Mouse (Mus musculus): ENCODE measurements around the gene Aco2. TPM values are rescaled to one million over a fixed set of nuclear protein-coding genes. Genes with fewer than 3 reads are reported as not detected.
A peak's percentile ranks its signal among the peaks of the same experiment; 100 is the strongest.
"Not testable (repeated sequence)": the region's sequence is repeated elsewhere in the genome, so short reads cannot be mapped to it uniquely, and the experiment has no call there.

Aco2 gene
- polyA plus RNA-seq, 1 experiment = 621 TPM

- H3K27ac ChIP-seq (ENCODE audit: insufficient read depth, low read length) = no peak overlapping the region
- DNase-seq = peak; percentile 67 to 79
- TF ChIP-seq CTCF (IDR thresholded peaks at IDR 0.05; ENCODE audit: borderline replicate concordance, insufficient read depth, low read depth, low read length) (peak; percentile 68), POLR2A (IDR thresholded peaks at IDR 0.05; ENCODE audit: borderline replicate concordance, insufficient read depth, low read length) (no peak)
- WGBS = 31% methylated on average over 2 of the region's 2 CpGs
- H3K4me3 ChIP-seq (replicated peaks; ENCODE audit: insufficient read depth, low read depth, low read length) = no peak overlapping the region
- H3K4me1 ChIP-seq (ENCODE audit: control insufficient read depth, insufficient read depth, low read length) = peaks cover 9% of the 10 kb centered on the region
- no peaks in the 10 kb centered on the region for H3K27me3 ChIP-seq (ENCODE audit: control insufficient read depth, insufficient read depth, low read length)
Observed at GRCm38 (mm10) chr15:81904939-81905338, 32.8 kb downstream of the Aco2 start.

- H3K4me3 ChIP-seq (replicated peaks; ENCODE audit: insufficient read depth, low read depth, low read length) = no peak overlapping the region
- TF ChIP-seq POLR2A (IDR thresholded peaks at IDR 0.05; ENCODE audit: borderline replicate concordance, insufficient read depth, low read length) (no peak), CTCF (IDR thresholded peaks at IDR 0.05; ENCODE audit: borderline replicate concordance, insufficient read depth, low read depth, low read length) (no peak)
- DNase-seq = no peak
- 86% methylated on average over 8 of the region's 8 CpGs for WGBS
- H3K4me1 ChIP-seq (ENCODE audit: control insufficient read depth, insufficient read depth, low read length) = peaks cover 3% of the 10 kb centered on the region; the same call in 1 of the 2 replicates
- H3K27me3 ChIP-seq (ENCODE audit: control insufficient read depth, insufficient read depth, low read length) = no peaks in the 10 kb centered on the region
- H3K27ac ChIP-seq (ENCODE audit: insufficient read depth, low read length) = no peak overlapping the region
Observed at GRCm38 (mm10) chr15:81907953-81908352, 35.8 kb downstream of the Aco2 start.

- WGBS = 88% methylated on average over 4 of the region's 4 CpGs
- not testable (repeated sequence) for H3K27me3 ChIP-seq (ENCODE audit: control insufficient read depth, insufficient read depth, low read length); H3K27ac ChIP-seq (ENCODE audit: insufficient read depth, low read length); H3K4me1 ChIP-seq (ENCODE audit: control insufficient read depth, insufficient read depth, low read length); DNase-seq; H3K4me3 ChIP-seq (replicated peaks; ENCODE audit: insufficient read depth, low read depth, low read length)
Observed at GRCm38 (mm10) chr15:81908767-81909166, 36.7 kb downstream of the Aco2 start.

DNA sequence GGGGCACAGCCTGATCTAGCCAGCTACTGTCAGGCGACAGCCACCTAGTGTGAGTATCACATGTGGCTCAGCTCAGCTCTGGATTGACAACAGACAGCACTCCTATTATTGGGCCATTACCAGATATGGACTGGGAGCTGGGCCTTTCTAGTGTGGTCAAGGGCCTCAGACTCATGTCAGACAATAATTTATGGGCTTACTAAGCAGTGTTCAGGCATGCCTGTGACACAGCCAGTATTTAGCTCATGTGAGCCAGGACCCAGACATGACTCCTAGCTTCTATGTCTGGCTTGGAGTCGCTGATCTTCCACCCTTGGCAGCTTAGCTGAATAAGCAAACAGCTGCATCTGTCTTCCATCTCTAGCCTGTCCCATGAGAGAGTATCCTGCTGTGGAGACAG lies 40.4 kb downstream of the Aco2 start:
- Histone ChIP-seq H3K27ac (ENCODE audit: insufficient read depth, low read length) (no peak overlapping the region), H3K4me3 (replicated peaks; ENCODE audit: insufficient read depth, low read depth, low read length) (no peak overlapping the region), H3K27me3 (ENCODE audit: control insufficient read depth, insufficient read depth, low read length) (no peaks in the 10 kb centered on the region), H3K4me1 (ENCODE audit: control insufficient read depth, insufficient read depth, low read length) (0 out of 2 replicates have a peak, but pooled peaks cover under 1% of the 10 kb centered on the region)
- WGBS = 52% methylated on average over 2 of the region's 2 CpGs
- TF ChIP-seq CTCF (IDR thresholded peaks at IDR 0.05; ENCODE audit: borderline replicate concordance, insufficient read depth, low read depth, low read length) (no peak), POLR2A (IDR thresholded peaks at IDR 0.05; ENCODE audit: borderline replicate concordance, insufficient read depth, low read length) (no peak)
- DNase-seq = no peak

DNA sequence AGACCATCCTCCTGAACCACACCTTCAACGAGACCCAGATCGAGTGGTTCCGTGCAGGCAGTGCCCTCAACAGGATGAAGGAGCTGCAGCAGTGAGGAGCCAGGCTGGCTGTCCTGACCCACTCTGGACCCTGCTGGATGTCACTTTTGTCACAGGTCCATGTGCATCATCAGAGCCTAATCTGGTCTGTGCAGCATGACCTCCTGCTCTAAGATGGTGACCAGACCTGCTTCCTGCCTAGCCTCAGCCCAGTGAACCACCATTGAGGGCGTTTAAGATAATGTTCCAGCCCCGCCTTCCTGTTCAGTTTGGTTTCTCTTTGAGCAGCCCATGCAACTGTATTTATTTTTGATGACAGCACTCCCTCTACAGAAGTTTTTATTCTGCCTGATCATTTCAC lies 42.6 kb downstream of the Aco2 start:
- TF ChIP-seq POLR2A (IDR thresholded peaks at IDR 0.05; ENCODE audit: borderline replicate concordance, insufficient read depth, low read length) (no peak), CTCF (IDR thresholded peaks at IDR 0.05; ENCODE audit: borderline replicate concordance, insufficient read depth, low read depth, low read length) (no peak)
- Histone ChIP-seq H3K27me3 (ENCODE audit: control insufficient read depth, insufficient read depth, low read length) (no peaks in the 10 kb centered on the region), H3K4me1 (ENCODE audit: control insufficient read depth, insufficient read depth, low read length) (peaks cover 19% of the 10 kb centered on the region), H3K4me3 (replicated peaks; ENCODE audit: insufficient read depth, low read depth, low read length) (no peak overlapping the region), H3K27ac (ENCODE audit: insufficient read depth, low read length) (no peak overlapping the region)
- no peak for DNase-seq
- 83% methylated on average over 5 of the region's 5 CpGs for WGBS

DNA sequence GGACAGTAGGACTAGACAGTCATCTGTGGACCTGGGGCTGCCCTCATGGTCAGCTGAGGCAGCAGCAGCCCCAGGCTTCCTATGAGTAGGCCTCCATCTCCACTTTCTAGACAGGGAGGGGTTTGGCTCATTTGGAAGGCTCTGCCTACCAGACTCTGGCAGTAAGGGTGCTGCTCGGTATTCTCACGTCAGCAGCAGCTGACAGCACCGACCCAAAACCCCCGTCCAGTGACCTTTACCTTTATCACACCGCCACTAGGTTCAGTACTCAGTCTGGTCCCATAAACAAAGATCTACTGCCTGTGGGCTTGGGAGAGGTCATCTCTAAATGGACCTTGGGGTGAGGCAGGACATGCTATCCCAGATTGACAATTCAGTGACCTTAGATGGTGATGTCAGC lies 43.6 kb downstream of the Aco2 start:
- DNase-seq = no peak
- TF ChIP-seq CTCF (IDR thresholded peaks at IDR 0.05; ENCODE audit: borderline replicate concordance, insufficient read depth, low read depth, low read length) = no peak
- TF ChIP-seq POLR2A (IDR thresholded peaks at IDR 0.05; ENCODE audit: borderline replicate concordance, insufficient read depth, low read length) = no peak
- Histone ChIP-seq H3K4me1 (ENCODE audit: control insufficient read depth, insufficient read depth, low read length) (peaks cover 26% of the 10 kb centered on the region), H3K4me3 (replicated peaks; ENCODE audit: insufficient read depth, low read depth, low read length) (no peak overlapping the region), H3K27ac (ENCODE audit: insufficient read depth, low read length) (no peak overlapping the region), H3K27me3 (ENCODE audit: control insufficient read depth, insufficient read depth, low read length) (no peaks in the 10 kb centered on the region)
- WGBS = 75% methylated on average over 5 of the region's 5 CpGs

- peaks cover 40% of the 10 kb centered on the region for H3K4me1 ChIP-seq (ENCODE audit: control insufficient read depth, insufficient read depth, low read length)
- no peak overlapping the region for H3K27ac ChIP-seq (ENCODE audit: insufficient read depth, low read length)
- no peak for DNase-seq
- no peak for TF ChIP-seq CTCF (IDR thresholded peaks at IDR 0.05; ENCODE audit: borderline replicate concordance, insufficient read depth, low read depth, low read length)
- no peak overlapping the region for H3K4me3 ChIP-seq (replicated peaks; ENCODE audit: insufficient read depth, low read depth, low read length)
- WGBS = 84% methylated on average over 12 of the region's 12 CpGs
- H3K27me3 ChIP-seq (ENCODE audit: control insufficient read depth, insufficient read depth, low read length) = no peaks in the 10 kb centered on the region
Observed at GRCm38 (mm10) chr15:81917201-81917600, 45.1 kb downstream of the Aco2 start.

DNA sequence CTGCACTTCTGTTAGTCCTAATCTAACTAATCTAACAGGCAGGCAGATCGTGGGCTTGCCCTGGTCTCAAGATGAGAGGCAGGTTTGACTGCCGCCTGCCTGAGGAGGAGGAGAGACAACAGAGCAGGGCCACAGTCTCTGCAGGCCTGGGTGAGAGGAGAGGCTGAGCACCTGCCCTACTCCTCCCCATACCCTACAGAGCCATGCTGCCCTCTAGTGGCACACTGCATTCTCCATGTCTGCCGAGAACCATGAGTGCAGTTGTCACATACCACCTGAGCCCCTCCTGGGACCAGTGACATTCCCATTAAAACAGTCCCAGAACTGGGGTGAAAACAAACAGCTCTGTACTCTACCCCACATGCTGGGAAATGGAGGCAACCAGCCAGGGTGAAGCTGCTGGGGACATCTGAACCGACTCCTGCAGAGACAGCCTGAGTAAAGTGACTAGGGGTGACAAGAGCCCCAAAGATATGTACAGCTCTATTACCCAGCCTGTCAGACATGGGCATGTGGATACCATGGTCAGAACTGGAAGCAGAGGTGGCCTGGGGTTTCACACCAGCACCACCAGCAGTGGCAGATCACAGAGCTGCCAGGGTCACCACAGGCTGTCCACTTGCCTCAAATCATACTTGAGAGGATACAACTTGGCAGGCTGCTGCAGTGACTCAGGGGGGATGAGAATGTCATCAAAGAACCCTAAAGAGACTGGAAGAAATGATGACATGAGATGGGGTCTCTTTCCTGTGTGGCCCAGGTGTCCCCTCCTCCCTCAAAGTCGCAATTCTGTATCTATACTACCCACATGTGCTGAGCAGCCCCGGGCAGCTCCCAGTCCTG lies 45.7 kb downstream of the Aco2 start:
- H3K4me1 ChIP-seq (ENCODE audit: control insufficient read depth, insufficient read depth, low read length) = peaks cover 45% of the 10 kb centered on the region
- TF ChIP-seq POLR2A (IDR thresholded peaks at IDR 0.05; ENCODE audit: borderline replicate concordance, insufficient read depth, low read length) (no peak), CTCF (IDR thresholded peaks at IDR 0.05; ENCODE audit: borderline replicate concordance, insufficient read depth, low read depth, low read length) (peak; percentile 86)
- DNase-seq = peak; percentile 70 to 76
- no peaks in the 10 kb centered on the region for H3K27me3 ChIP-seq (ENCODE audit: control insufficient read depth, insufficient read depth, low read length)
- H3K4me3 ChIP-seq (replicated peaks; ENCODE audit: insufficient read depth, low read depth, low read length) = no peak overlapping the region
- WGBS = 44% methylated on average over 6 of the region's 6 CpGs
- H3K27ac ChIP-seq (ENCODE audit: insufficient read depth, low read length) = 0 out of 2 replicates have a peak overlapping the region, but pooled peaks have one; percentile 2
